Mouse (Mus musculus): ENCODE measurements around the gene Pou2f3. TPM values are rescaled to one million over a fixed set of nuclear protein-coding genes. Genes with fewer than 3 reads are reported as not detected.

The Pou2f3 gene
- polyA plus RNA-seq, 1 experiment = not detected

DNA sequence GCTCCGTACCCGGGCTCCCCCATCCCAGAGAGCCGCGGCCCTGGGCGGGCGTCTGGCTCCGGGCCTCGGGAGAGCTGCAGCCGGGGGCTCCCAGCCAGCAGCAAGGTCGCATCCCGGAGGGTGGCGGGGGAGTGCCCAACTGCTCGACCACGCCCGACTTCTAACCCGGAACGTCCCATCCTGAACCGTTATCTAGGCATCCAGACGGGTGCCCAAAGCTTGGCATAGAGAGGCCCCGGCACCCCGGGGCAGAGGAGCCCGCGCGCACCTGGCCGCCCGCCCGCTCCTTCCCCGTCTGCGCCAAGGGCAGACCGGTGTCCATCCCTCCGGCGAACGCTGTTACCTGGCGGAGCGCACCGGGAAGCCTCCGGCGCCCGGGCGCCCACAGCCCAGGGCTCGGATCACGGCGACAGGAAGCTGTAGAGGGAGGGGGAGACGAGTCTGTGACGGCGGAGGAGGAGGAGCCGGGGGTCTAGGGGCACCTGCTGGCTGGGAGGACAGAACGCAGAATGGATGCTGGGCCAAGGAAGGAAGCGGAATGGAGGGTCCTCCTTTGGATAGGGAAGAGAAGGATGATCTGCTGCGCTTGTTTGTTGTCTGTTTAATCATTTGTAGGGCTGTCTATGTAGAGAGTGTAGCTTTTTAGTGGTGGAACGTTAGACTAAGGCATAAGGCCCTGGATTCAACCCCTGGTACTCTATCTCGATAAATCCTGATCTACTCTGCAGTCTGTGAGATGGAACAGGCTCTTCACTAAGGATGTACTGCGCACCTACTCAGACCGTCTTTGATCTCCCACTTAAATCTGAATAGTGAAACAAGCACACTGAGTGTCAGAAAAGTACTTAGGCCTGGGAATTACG, 93.8 kb downstream of the Pou2f3 start, which contains the start of gene Tmem136:
TSS of gene Tmem136 (minus strand) at position 437 of the 863 bp plus-strand sequence.
- TF ChIP-seq TCF3 (IDR thresholded peaks at IDR 0.05; ENCODE audit: insufficient read length, low read depth) (no peak), MYOG (IDR thresholded peaks at IDR 0.05; ENCODE audit: control insufficient read depth in 1 of 3, insufficient read depth in 1 of 3, insufficient read length in 2 of 3, low read depth in 2 of 3) (no peak), E2F4 (IDR thresholded peaks at IDR 0.05; ENCODE audit: insufficient read depth) (no peak), MYOD1 (IDR thresholded peaks at IDR 0.05; ENCODE audit: control insufficient read depth in 1 of 3, insufficient read length in 2 of 3, low read depth in 2 of 3) (no peak), MAX (IDR thresholded peaks at IDR 0.05; ENCODE audit: low read depth) (no peak), REST (IDR thresholded peaks at IDR 0.05; ENCODE audit: insufficient read depth, insufficient read length) (no peak), USF1 (IDR thresholded peaks at IDR 0.05; ENCODE audit: low read depth) (no peak), TCF12 (IDR thresholded peaks at IDR 0.05; ENCODE audit: insufficient read depth, poor library complexity, severe bottlenecking) (no peak), POLR2A (IDR thresholded peaks at IDR 0.05; ENCODE audit: insufficient read length, low read depth) (no peak), CEBPB (IDR thresholded peaks at IDR 0.05; ENCODE audit: insufficient read depth, poor library complexity, severe bottlenecking) (no peak), SRF (IDR thresholded peaks at IDR 0.05; ENCODE audit: control insufficient read depth, insufficient read length, low read depth) (no peak), POLR2AphosphoS2 (IDR thresholded peaks at IDR 0.05; ENCODE audit: insufficient read length, low read depth) (no peak)
- Histone ChIP-seq H3K79me2 (ENCODE audit: control insufficient read depth, insufficient read depth) (no peaks in the 10 kb centered on the region), H3ac (ENCODE audit: control insufficient read depth, insufficient read length) (no peak within 1 kb of the TSS), H3K36me3 (ENCODE audit: control insufficient read depth, insufficient read depth) (no peaks in the 10 kb centered on the region), H3K4me2 (ENCODE audit: low read depth) (no peak within 1 kb of the TSS), H3K4me3 (no peak within 1 kb of the TSS), H3K27me3 (ENCODE audit: control insufficient read depth, insufficient read depth, insufficient read length) (peaks cover 5% of the 10 kb centered on the region)

DNA sequence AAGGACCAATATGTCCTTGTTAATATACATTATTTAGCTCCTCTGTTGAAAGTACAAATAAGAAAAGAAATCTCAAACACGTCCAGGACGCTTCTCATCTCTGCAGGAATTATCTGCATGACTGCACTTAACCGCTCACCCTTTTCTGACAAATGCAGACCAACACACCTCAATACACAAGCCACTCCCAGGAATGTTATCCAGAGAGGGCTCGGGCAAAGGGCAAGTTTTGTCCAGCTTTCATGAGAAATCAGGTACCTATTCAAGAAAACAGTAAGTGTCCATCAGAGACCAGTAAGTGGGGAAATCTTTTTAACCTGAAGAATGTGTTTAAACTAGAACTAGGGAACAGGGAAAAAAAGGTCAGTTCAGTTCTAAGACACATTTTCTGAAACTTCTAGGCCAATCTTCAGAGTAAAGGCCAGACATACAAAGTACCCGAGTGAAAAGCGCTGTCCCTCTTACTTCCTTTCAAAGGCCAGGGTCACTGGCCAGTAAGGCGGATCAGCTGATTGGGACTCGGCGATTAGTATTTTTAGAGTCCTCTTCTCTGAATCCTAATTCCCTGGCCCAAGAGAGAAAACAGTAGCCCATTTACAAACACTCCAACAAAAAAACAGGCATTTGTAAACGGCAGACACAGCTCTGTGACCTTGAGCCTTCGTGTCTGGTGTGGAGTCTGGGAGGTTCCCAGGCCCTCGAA, 94.6 kb downstream of the Pou2f3 start:
- H3K4me3 ChIP-seq = no peak overlapping the region
- H3ac ChIP-seq (ENCODE audit: control insufficient read depth, insufficient read length) = no peak overlapping the region
- H3K79me2 ChIP-seq (ENCODE audit: control insufficient read depth, insufficient read depth) = no peaks in the 10 kb centered on the region
- no peak for TF ChIP-seq POLR2A (IDR thresholded peaks at IDR 0.05; ENCODE audit: insufficient read length, low read depth)
- no peak for TF ChIP-seq MAX (IDR thresholded peaks at IDR 0.05; ENCODE audit: low read depth)
- TF ChIP-seq E2F4 (IDR thresholded peaks at IDR 0.05; ENCODE audit: insufficient read depth) = no peak
- no peak for TF ChIP-seq POLR2AphosphoS2 (IDR thresholded peaks at IDR 0.05; ENCODE audit: insufficient read length, low read depth)
- no peak for TF ChIP-seq CEBPB (IDR thresholded peaks at IDR 0.05; ENCODE audit: insufficient read depth, poor library complexity, severe bottlenecking)
- no peak for TF ChIP-seq TCF3 (IDR thresholded peaks at IDR 0.05; ENCODE audit: insufficient read length, low read depth)
- no peak for TF ChIP-seq MYOG (IDR thresholded peaks at IDR 0.05; ENCODE audit: control insufficient read depth in 1 of 3, insufficient read depth in 1 of 3, insufficient read length in 2 of 3, low read depth in 2 of 3)
- H3K27me3 ChIP-seq (ENCODE audit: control insufficient read depth, insufficient read depth, insufficient read length) = peaks cover 5% of the 10 kb centered on the region
- H3K36me3 ChIP-seq (ENCODE audit: control insufficient read depth, insufficient read depth) = no peaks in the 10 kb centered on the region
- H3K4me2 ChIP-seq (ENCODE audit: low read depth) = no peak overlapping the region

DNA sequence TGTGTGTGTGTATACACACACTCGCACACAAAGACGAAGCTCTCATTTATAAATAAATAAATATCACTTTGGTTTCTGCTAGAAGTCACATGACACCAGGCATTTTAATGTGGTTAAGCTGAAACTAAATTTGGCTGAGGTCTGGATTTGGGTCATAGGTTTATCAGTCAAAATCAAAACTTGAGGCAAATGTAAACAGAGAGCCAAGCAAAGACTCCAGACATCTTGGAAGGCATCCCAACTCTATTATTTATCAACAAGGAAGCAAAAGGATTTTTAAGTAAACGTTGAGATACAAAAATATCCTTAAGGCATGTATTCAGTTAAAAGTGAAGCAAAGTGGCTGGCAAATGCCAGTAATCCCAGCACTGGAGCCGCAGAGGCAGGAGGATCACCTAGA, 95.3 kb downstream of the Pou2f3 start:
- Histone ChIP-seq H3K36me3 (ENCODE audit: control insufficient read depth, insufficient read depth) (no peaks in the 10 kb centered on the region), H3K27me3 (ENCODE audit: control insufficient read depth, insufficient read depth, insufficient read length) (no peaks in the 10 kb centered on the region), H3K79me2 (ENCODE audit: control insufficient read depth, insufficient read depth) (no peaks in the 10 kb centered on the region), H3K4me2 (ENCODE audit: low read depth) (no peak overlapping the region), H3ac (ENCODE audit: control insufficient read depth, insufficient read length) (no peak overlapping the region), H3K4me3 (no peak overlapping the region)
- no peak for TF ChIP-seq REST (IDR thresholded peaks at IDR 0.05; ENCODE audit: insufficient read depth, insufficient read length)
- TF ChIP-seq USF1 (IDR thresholded peaks at IDR 0.05; ENCODE audit: low read depth) = no peak
- no peak for TF ChIP-seq MAX (IDR thresholded peaks at IDR 0.05; ENCODE audit: low read depth)
- TF ChIP-seq CEBPB (IDR thresholded peaks at IDR 0.05; ENCODE audit: insufficient read depth, poor library complexity, severe bottlenecking) = no peak
- TF ChIP-seq TCF3 (IDR thresholded peaks at IDR 0.05; ENCODE audit: insufficient read length, low read depth) = no peak
- no peak for TF ChIP-seq POLR2AphosphoS2 (IDR thresholded peaks at IDR 0.05; ENCODE audit: insufficient read length, low read depth)

DNA sequence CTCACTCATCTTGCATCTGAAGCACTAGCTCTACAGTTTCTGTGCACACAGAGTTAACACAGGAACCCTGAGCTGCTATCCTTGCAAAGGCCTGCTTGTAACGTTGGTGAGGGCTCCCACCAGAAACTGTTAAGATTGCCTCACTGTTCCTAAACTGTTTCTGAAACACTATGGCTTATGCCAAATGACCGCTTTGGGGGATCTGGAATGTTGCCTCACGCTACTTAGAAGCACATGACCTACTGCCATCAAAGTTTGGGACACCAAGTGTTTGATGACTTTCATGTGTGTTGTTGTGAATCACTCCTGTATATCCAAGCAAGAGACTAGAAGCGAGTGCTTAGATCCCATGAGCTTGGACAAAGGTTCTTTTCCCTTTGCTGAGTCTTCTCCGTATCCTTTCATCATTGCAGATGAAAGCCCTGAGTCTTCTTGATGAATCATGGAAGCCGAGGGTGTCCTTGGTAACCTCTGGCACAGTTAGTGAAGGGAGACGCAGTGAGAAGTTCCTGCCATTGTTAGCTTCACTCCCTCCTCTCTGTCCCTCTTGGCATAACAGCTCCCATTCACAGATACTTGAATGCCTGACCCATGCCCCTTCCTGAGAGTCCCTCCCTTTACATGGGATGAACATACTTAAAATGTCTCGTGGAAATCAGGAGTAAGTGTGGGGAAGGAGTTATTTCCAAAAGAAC, 99.7 kb downstream of the Pou2f3 start:
- no peak overlapping the region for H3ac ChIP-seq (ENCODE audit: control insufficient read depth, insufficient read length)
- TF ChIP-seq POLR2AphosphoS2 (IDR thresholded peaks at IDR 0.05; ENCODE audit: insufficient read length, low read depth) (no peak), E2F4 (IDR thresholded peaks at IDR 0.05; ENCODE audit: insufficient read depth) (no peak), MAX (IDR thresholded peaks at IDR 0.05; ENCODE audit: low read depth) (no peak), SRF (IDR thresholded peaks at IDR 0.05; ENCODE audit: control insufficient read depth, insufficient read length, low read depth) (no peak), MYOG (IDR thresholded peaks at IDR 0.05; ENCODE audit: control insufficient read depth in 1 of 3, insufficient read depth in 1 of 3, insufficient read length in 2 of 3, low read depth in 2 of 3) (no peak), MYOD1 (IDR thresholded peaks at IDR 0.05; ENCODE audit: control insufficient read depth in 1 of 3, insufficient read length in 2 of 3, low read depth in 2 of 3) (no peak), USF1 (IDR thresholded peaks at IDR 0.05; ENCODE audit: low read depth) (no peak), CEBPB (IDR thresholded peaks at IDR 0.05; ENCODE audit: insufficient read depth, poor library complexity, severe bottlenecking) (no peak), TCF3 (IDR thresholded peaks at IDR 0.05; ENCODE audit: insufficient read length, low read depth) (no peak), REST (IDR thresholded peaks at IDR 0.05; ENCODE audit: insufficient read depth, insufficient read length) (no peak), TCF12 (IDR thresholded peaks at IDR 0.05; ENCODE audit: insufficient read depth, poor library complexity, severe bottlenecking) (no peak)

More for the DNA sequence above, 99.7 kb downstream of the Pou2f3 start:
- Histone ChIP-seq H3K27me3 (ENCODE audit: control insufficient read depth, insufficient read depth, insufficient read length) (no peaks in the 10 kb centered on the region), H3K36me3 (ENCODE audit: control insufficient read depth, insufficient read depth) (no peaks in the 10 kb centered on the region), H3K4me3 (no peak overlapping the region), H3K79me2 (ENCODE audit: control insufficient read depth, insufficient read depth) (no peaks in the 10 kb centered on the region), H3K4me2 (ENCODE audit: low read depth) (no peak overlapping the region)

All from myocyte (in vitro differentiated cells).